Mouse (Mus musculus): Measurements from ENCODE around the gene Apaf1. TPM values are rescaled to one million over a fixed set of nuclear protein-coding genes. Genes with fewer than 3 reads are reported as not detected.
A peak's percentile ranks its signal among the peaks of the same experiment; 100 is the strongest.

Apaf1 gene
- polyA plus RNA-seq, 2 experiments, result 33.2 to 39.4 TPM

DNA sequence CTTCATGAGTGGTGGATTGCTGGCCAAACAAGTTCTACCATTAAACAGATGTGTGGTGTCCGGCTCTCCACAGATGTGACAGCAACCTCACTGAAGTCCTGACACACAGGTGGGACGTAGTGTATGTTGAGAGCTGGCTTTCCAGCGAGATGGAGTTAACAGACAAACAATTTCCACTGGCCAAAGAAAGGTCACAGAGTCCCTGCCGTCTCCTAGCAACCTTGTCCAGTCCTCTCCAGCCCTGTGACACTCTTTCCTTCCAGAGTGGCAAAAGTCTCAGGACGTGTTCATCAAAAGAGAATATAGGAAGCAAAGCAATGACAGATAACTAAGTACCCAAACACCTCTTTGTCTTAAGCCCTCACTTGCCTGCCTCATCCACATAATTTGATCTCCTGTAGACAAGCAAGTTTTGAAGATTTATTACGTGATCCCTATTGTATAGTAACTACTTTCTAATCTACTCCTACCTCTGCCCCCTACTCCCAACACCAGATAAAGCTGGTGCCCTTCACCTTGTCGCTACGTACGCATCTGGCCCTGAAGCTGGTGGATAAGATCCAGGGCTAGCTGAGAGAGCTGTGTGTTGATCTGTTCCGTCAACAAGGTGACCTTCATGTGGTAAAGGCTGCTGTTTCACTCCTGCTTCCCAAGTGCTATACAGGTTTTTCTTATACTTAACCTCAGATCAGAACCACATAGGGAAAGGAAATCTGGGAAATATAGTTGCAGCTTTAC is 44.2 kb upstream of the Apaf1 start:
- Histone ChIP-seq H3K27ac (replicated peaks; ENCODE audit: low read depth, low read length) (no peak overlapping the region), H3K4me3 (replicated peaks; ENCODE audit: low read length) (no peak overlapping the region), H3K36me3 (ENCODE audit: control insufficient read depth, insufficient read depth, low read length) (peaks cover 4% of the 10 kb centered on the region), H3K4me2 (replicated peaks; ENCODE audit: low read depth, low read length, severe bottlenecking) (no peak overlapping the region), H3K9me3 (ENCODE audit: control insufficient read depth, low read length) (no peaks in the 10 kb centered on the region), H3K27me3 (ENCODE audit: control insufficient read depth, insufficient read depth, low read length) (no peaks in the 10 kb centered on the region), H3K4me1 (ENCODE audit: control insufficient read depth, insufficient read depth, low read length) (peaks cover 11% of the 10 kb centered on the region; the same call in 1 of the 2 replicates), H3K9ac (ENCODE audit: low read depth, low read length, severe bottlenecking) (no peak overlapping the region)
- TF ChIP-seq POLR2A (IDR thresholded peaks at IDR 0.05; ENCODE audit: borderline replicate concordance, extremely low read depth, insufficient read depth, insufficient read length), result no peak
- ATAC-seq (ENCODE audit: low FRiP score, low read depth), result no peak
- no peak for DNase-seq (ENCODE audit: low spot score)
- WGBS, result 77% methylated on average over 10 of the region's 10 CpGs

DNA sequence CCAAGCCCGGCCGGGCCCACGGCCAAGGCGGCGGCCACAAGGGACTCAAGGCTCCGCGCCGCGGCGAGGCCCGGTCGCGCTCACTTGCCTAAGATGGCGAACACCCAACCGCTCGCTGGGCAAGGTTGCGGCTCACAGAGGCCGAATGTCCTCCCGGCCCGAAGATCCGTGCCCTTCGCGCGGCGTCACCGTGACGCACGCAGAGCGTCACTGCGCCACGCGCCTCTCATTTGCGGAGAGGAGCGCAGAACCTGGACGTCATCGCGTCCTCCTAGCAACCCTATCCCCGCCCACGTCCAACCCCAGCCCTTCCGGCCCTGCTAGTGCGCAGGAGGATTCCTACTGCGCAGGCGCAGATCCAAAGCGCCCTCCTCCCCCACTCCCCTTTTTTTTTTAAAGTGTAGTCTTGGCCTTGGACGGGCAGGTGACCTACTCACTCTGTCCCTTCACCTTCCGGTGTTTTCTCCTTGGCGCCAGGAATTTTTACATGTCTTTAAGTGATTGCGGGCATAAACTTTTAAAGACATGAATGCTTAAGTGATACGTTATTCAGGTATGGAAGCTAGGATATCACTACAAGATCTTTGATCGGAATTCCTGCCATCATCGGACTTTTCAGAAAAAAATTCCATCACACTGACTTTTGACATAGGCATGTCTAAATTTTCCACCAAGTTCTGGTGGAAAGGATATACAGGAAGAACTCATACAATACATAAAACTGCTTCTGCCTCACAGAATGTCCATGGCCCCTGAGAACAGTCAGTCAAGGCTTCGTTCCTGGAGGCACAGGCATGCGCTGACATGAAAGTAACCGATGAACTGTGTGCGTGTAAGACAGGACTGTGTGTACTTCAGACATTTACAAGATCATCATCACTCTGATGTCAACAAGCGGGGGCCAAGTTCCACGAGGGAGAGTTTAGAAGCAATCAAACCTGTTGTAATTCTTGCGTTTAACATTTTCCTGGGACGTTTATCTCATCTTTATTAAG is 41.6 kb upstream of the Apaf1 start, which contains the start of gene Slc25a3:
Gene Slc25a3, minus strand, starts transcription at position 232 of the 995 bp plus-strand sequence.
- 13% methylated on average over 57 of the region's 59 CpGs for WGBS
- peak within 1 kb of the TSS; percentile 83 for H3K4me2 ChIP-seq (replicated peaks; ENCODE audit: low read depth, low read length, severe bottlenecking)
- H3K9ac ChIP-seq (ENCODE audit: low read depth, low read length, severe bottlenecking), result peak within 1 kb of the TSS; percentile 97
- peaks cover 11% of the 10 kb centered on the region; the same call in 1 of the 2 replicates for H3K4me1 ChIP-seq (ENCODE audit: control insufficient read depth, insufficient read depth, low read length)
- ATAC-seq (ENCODE audit: low FRiP score, low read depth), result peak; percentile 100
- peak; percentile 96 for TF ChIP-seq POLR2A (IDR thresholded peaks at IDR 0.05; ENCODE audit: borderline replicate concordance, extremely low read depth, insufficient read depth, insufficient read length)
- peak; percentile 99 for DNase-seq (ENCODE audit: low spot score)
- H3K27me3 ChIP-seq (ENCODE audit: control insufficient read depth, insufficient read depth, low read length), result no peaks in the 10 kb centered on the region
- H3K9me3 ChIP-seq (ENCODE audit: control insufficient read depth, low read length), result no peaks in the 10 kb centered on the region
- peaks cover 28% of the 10 kb centered on the region for H3K36me3 ChIP-seq (ENCODE audit: control insufficient read depth, insufficient read depth, low read length)
- H3K4me3 ChIP-seq (replicated peaks; ENCODE audit: low read length), result peak within 1 kb of the TSS; percentile 100
- peak within 1 kb of the TSS; percentile 88 for H3K27ac ChIP-seq (replicated peaks; ENCODE audit: low read depth, low read length)

DNA sequence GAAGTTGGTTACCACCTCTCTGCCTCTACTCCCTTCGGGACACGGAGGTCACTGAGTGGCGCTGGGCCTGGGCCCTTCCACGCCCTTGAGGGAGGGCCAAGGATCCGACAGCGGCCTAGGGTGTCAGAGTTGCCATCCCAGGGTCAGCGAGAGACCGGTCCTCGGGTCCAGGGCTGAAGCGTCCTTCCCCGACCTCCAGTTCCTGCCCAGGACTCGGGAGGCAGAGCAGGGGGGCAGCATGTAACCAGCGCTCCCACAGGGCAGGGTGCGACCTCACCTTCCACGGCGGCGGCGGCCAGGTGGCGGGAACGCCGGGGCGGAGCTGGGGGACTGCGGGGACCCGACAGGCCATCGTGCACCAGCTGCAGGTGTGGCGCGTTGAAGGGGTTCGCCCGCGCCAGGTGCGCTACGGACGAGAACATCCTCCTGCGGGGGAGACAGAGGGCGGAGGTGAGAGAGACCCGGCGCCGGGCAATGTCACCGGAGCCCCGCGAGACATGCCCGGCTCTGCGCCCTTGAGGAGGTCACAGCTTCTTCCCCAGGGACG is 40.8 kb upstream of the Apaf1 start:
- 0% methylated on average over 29 of the region's 44 CpGs for WGBS
- H3K9me3 ChIP-seq (ENCODE audit: control insufficient read depth, low read length), result no peaks in the 10 kb centered on the region
- no peak for TF ChIP-seq POLR2A (IDR thresholded peaks at IDR 0.05; ENCODE audit: borderline replicate concordance, extremely low read depth, insufficient read depth, insufficient read length)
- ATAC-seq (ENCODE audit: low FRiP score, low read depth) (peak; percentile 13), DNase-seq (ENCODE audit: low spot score) (no peak)
- peak overlapping the region; percentile 97 for H3K9ac ChIP-seq (ENCODE audit: low read depth, low read length, severe bottlenecking)
- peak overlapping the region; percentile 100 for H3K4me3 ChIP-seq (replicated peaks; ENCODE audit: low read length)
- H3K36me3 ChIP-seq (ENCODE audit: control insufficient read depth, insufficient read depth, low read length), result peaks cover 36% of the 10 kb centered on the region
- H3K4me2 ChIP-seq (replicated peaks; ENCODE audit: low read depth, low read length, severe bottlenecking), result peak overlapping the region; percentile 83
- H3K27me3 ChIP-seq (ENCODE audit: control insufficient read depth, insufficient read depth, low read length), result no peaks in the 10 kb centered on the region
- H3K4me1 ChIP-seq (ENCODE audit: control insufficient read depth, insufficient read depth, low read length), result peaks cover 11% of the 10 kb centered on the region; the same call in 1 of the 2 replicates
- peak overlapping the region; percentile 88 for H3K27ac ChIP-seq (replicated peaks; ENCODE audit: low read depth, low read length)

DNA sequence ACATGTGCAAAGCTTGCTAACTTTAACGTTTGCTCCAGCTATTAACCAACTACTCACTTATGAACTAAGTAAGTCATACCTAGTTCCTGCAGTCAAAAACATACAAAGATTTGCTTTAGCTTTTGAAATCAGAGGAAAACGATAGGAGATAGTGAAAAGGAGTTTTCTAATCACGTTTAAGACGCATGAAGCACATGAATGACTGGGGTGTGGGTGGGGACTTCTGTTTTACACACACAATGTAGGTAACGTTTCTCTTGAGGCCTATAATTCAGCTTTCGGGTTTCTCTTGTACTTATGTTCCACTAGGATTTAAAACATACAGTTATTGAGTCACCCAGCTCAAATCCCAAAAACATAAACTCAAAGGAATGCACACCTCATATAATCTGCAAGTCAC is 40.1 kb upstream of the Apaf1 start:
- Histone ChIP-seq H3K27ac (replicated peaks; ENCODE audit: low read depth, low read length) (no peak overlapping the region), H3K27me3 (ENCODE audit: control insufficient read depth, insufficient read depth, low read length) (no peaks in the 10 kb centered on the region), H3K4me2 (replicated peaks; ENCODE audit: low read depth, low read length, severe bottlenecking) (peak overlapping the region; percentile 83), H3K9ac (ENCODE audit: low read depth, low read length, severe bottlenecking) (peak overlapping the region; percentile 97), H3K4me3 (replicated peaks; ENCODE audit: low read length) (peak overlapping the region; percentile 100), H3K36me3 (ENCODE audit: control insufficient read depth, insufficient read depth, low read length) (peaks cover 43% of the 10 kb centered on the region), H3K4me1 (ENCODE audit: control insufficient read depth, insufficient read depth, low read length) (peaks cover 11% of the 10 kb centered on the region; the same call in 1 of the 2 replicates), H3K9me3 (ENCODE audit: control insufficient read depth, low read length) (no peaks in the 10 kb centered on the region)
- TF ChIP-seq POLR2A (IDR thresholded peaks at IDR 0.05; ENCODE audit: borderline replicate concordance, extremely low read depth, insufficient read depth, insufficient read length), result no peak
- 26% methylated on average over 6 of the region's 6 CpGs for WGBS
- DNase-seq (ENCODE audit: low spot score) (no peak), ATAC-seq (ENCODE audit: low FRiP score, low read depth) (no peak)

DNA sequence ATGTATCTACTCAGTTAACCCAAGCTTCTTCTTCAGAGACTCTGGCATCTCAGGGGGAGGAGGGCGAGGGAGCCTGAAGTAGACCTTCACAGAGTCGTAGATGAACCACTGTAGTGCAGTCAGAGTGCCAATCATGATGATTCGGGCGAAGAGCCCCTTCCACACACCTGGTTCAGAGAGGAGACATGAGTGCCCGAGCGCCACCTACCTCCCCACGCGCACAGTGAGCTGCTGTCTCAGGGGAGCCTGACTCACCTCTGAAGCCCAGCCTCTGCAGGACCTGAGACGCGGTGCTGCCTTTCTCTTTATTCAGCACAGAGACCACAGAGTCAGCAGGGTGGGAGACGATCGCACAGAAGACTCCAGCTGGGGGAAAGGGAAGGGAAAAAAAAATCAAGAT is 34.4 kb upstream of the Apaf1 start:
- Histone ChIP-seq H3K36me3 (ENCODE audit: control insufficient read depth, insufficient read depth, low read length) (peaks cover 89% of the 10 kb centered on the region), H3K27ac (replicated peaks; ENCODE audit: low read depth, low read length) (no peak overlapping the region), H3K4me2 (replicated peaks; ENCODE audit: low read depth, low read length, severe bottlenecking) (no peak overlapping the region), H3K4me3 (replicated peaks; ENCODE audit: low read length) (no peak overlapping the region), H3K27me3 (ENCODE audit: control insufficient read depth, insufficient read depth, low read length) (no peaks in the 10 kb centered on the region), H3K9me3 (ENCODE audit: control insufficient read depth, low read length) (peaks cover 6% of the 10 kb centered on the region; the same call in 1 of the 2 replicates), H3K9ac (ENCODE audit: low read depth, low read length, severe bottlenecking) (no peak overlapping the region), H3K4me1 (ENCODE audit: control insufficient read depth, insufficient read depth, low read length) (peaks cover 2% of the 10 kb centered on the region; the same call in 1 of the 2 replicates)
- WGBS, result 94% methylated on average over 12 of the region's 12 CpGs
- TF ChIP-seq POLR2A (IDR thresholded peaks at IDR 0.05; ENCODE audit: borderline replicate concordance, extremely low read depth, insufficient read depth, insufficient read length), result no peak
- DNase-seq (ENCODE audit: low spot score), result no peak
- no peak for ATAC-seq (ENCODE audit: low FRiP score, low read depth)

Data from limb, embryonic 14.5 days (tissue).